Mouse (Mus musculus) mesoderm, embryonic 11.5 days (tissue): ENCODE results near the gene Dyrk3.
A peak's percentile ranks its signal among the peaks of the same experiment; 100 is the strongest.
"Not testable (repeated sequence)": the region's sequence is repeated elsewhere in the genome, so short reads cannot be mapped to it uniquely, and the experiment has no call there.

Experiments used
- DNase-seq: peaks from one replicate; pipeline ENCODE4 v3.0.0-alpha.2; 2012; ENCODE audit warnings: low read depth, low spot score

Dyrk3 gene

GRCm38 (mm10) chr1:131159573-131160327, 21.6 kb upstream of the Dyrk3 start:
- DNase-seq: not testable (repeated sequence)

- peak; percentile 53 for DNase-seq
Measured at GRCm38 (mm10) chr1:131155456-131155855, 17.3 kb upstream of the Dyrk3 start.

GRCm38 (mm10) chr1:131153018-131153629, 15.0 kb upstream of the Dyrk3 start, which contains the start of gene Eif2d:
TSS of gene Eif2d (plus strand) at chr1:131153181.
- peak; percentile 87 for DNase-seq

DNA sequence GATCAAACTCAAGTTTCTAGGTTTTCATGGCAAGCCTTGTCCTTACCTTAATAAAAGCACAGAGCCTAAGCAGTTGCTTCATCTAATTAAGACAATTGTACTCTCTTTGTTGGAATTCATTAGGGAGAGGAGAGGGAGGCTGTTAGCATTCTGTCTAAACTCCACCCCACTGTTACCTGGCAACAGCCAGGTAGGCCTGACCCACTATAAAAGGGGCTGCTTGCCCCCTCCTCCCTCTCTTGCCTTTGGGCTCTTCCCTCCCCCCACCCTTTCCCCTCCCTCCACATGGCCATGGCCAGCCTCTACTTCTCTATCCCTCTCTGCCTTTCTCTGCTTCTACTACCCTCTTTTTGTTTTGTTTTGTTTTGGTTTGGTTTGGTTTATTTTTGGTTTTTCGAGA, 11.4 kb upstream of the Dyrk3 start:
- DNase-seq: no peak

DNA sequence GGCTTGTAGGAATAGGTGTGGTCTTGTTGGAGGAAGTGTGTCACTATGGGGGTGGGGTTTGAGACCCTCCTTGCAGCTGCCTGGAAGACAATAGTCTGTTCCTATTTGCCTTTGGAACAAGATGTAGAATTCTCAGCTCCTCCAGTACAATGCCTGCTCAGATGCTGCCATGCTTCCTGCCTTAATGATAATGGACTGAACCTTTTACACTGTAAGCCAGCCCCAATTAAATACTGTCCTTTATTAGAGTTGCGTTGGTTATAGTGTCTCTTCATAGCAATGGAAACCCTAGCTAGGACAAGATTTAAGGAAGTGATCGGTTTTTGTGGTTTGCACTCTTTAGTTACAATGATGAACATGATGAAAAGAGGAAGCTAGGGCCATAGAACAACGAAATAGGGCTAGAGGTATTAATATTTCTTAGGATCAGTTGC, 8.1 kb upstream of the Dyrk3 start:
- DNase-seq: no peak

GRCm38 (mm10) chr1:131145222-131145621, 7.1 kb upstream of the Dyrk3 start:
- not testable (repeated sequence) for DNase-seq

GRCm38 (mm10) chr1:131142472-131142871, 4.3 kb upstream of the Dyrk3 start:
- no peak for DNase-seq

GRCm38 (mm10) chr1:131141449-131141848, 3.3 kb upstream of the Dyrk3 start:
- DNase-seq: no peak

- DNase-seq: no peak
Measured at GRCm38 (mm10) chr1:131139102-131140095, 1.3 kb upstream of the Dyrk3 start.

DNA sequence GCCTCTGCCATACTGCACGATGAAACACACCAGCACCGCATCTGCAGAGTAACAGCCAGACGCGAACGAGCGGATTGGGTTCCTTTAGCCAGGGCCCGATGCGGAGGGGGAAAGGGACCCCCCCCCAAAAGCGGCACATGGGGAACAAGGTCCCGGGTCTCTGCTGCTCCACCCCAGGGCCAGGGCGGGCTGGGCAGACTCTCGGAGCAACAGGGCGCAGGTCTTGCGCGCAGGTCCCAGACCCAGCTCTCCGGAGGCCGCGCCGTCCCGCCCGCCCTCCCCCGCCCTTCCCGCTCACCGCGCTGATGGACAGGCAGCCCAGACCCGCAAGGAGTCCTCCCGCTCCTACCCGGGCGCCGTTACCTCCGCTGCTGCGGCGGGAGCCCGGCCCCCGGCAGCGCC, 422 bp downstream of the Dyrk3 start:
- DNase-seq: no peak

DNA sequence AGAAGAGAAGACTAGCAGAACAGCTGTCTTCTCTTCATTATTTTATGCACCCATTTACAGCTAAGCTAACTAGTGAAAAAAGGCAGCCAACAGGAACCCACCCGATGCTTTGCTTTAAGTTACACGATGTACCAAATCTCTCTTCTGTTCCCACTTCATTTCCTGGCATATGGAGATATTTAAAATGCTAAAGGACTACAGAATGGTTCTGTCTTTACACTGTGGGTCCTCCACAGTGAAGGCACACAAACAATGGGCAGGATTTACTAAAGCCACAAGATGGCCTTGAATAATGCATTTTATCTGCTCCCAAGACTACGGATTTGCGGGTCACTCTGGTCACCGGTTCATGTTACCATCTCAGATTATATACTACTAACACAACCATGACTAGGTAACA, 1.0 kb downstream of the Dyrk3 start:
- DNase-seq: no peak

DNA sequence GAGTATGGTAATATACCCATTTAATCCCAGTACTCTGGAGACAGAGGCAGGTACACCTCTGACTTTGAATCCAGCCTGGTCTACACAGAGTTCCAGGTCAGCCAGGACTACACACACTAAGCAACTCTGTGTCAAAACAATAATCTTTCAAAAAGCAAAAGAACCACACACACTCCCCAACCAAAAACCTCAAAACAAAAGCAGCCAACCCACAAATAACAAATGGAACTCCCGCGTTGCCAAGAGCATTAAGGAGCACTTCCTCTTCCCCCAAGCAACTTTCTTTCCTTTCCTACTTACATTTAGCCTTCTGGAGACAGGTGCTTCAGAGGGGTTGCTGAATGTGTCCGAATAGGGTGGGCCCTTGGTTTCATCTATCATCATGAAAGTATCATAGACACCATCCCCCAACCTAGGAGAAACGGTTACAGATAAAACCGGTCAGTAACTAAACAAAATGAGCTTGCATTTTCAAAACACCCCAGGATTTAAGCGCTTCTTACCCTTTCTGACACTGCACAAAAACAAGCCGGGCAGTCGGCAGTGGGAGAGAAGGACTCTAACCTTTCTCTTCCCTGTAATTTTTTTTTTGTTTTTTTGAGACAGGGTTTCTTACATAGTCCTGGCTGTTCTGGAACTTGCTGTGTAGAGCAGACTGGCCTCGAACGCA, 2.0 kb downstream of the Dyrk3 start:
- no peak for DNase-seq

DNA sequence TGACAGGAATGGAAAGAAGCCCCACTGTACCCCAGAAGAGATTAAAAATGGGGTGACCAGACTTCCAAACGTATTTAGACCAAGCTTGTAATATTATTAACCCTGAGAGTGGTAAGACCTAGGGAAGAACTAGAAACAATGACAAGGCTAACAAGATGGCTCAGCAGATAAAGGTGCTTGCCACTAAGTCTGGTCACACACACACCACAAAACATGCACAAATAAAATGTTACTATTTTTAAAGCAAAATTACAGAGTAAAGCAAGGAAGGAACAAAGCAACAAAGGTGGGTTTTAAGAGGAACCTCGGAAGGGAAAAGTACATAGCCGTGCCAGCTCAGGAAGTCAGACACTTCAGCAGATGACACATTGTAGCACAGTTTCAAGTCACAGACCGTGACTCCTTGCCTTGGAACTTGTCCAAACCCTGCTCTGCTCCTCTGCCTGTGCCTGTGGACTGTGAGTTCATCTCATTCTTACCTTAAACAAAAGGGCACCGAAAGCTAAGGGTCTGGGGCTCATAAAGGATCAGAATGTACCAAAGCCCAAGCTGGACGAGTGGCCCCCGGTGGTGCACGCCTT, 3.1 kb downstream of the Dyrk3 start:
- DNase-seq: no peak

GRCm38 (mm10) chr1:131134231-131134630, 3.9 kb downstream of the Dyrk3 start:
- no peak for DNase-seq

GRCm38 (mm10) chr1:131125987-131126744, 12.0 kb downstream of the Dyrk3 start:
- no peak for DNase-seq

- no peak for DNase-seq
Measured at GRCm38 (mm10) chr1:131123522-131124265, 14.4 kb downstream of the Dyrk3 start.

DNA sequence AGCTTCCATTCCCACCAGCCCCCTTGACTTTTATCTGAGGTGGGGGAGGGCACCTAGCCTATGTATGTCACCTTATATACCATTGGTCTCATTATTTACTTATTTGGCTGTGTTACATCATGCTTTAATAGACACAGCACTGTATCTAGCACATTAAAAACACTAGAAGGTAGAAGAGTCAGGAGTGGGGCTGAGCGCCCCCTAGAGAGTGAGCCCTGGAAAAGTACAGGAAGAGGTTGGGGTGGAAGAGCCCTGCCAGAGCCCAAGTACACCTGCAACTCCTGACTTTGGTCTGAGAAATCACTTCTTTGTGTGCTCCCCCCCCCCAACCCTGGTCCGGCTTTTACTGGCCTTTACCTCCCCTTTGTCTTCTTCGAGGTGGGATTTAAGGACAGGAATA, 16.2 kb downstream of the Dyrk3 start:
- no peak for DNase-seq

GRCm38 (mm10) chr1:131119026-131119425, 19.1 kb downstream of the Dyrk3 start:
- no peak for DNase-seq

GRCm38 (mm10) chr1:131118530-131118929, 19.6 kb downstream of the Dyrk3 start:
- no peak for DNase-seq
